ENCODE assay signal across 13 mouse cellular contexts in the genomic region with DNA sequence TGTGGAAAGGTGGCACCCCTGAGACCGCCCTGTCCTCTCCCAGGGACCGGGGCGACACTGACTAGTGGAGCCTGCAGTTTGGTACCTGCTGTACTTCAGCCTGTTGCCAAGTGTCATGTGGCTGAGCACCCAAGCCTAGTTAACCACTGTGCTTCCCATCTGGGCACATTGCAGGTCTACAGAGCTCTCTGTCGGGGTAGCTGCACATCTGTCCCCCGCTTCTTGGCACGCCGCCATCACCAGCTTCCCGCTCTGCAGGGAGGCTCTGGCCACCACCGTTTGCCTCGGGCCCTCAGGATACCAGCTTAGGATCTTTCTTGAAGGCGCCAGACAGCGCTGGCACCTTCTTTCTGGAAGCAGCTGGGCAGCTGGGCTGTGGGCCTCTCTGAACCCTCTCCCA. TPM values are rescaled to one million over a fixed set of nuclear protein-coding genes. Genes with fewer than 3 reads are reported as not detected.
DNase-seq lines count a peak whose midpoint lies in the region; ATAC-seq lines count a peak whose summit lies in the region.
"Had no signal": no experiment of that assay in that cellular context is flagged by ENCODE, and none has a peak within 500 bp of the region (broad histone marks: within the 10 kb centered on the region; RNA-seq: fewer than 3 reads in every experiment).

No protein-coding gene starts in this region.

- WGBS in heart, embryonic 13.5 days, result 53% methylated on average over 12 of the region's 12 CpGs
- WGBS in heart, embryonic 12.5 days, result 51% methylated on average over 12 of the region's 12 CpGs
- WGBS in neural tube, embryonic 13.5 days, result 51% methylated on average over 12 of the region's 12 CpGs

- no peaks in the 10 kb centered on the region for H3K9me3 ChIP-seq in heart, embryonic 13.5 days
- peaks cover 7% of the 10 kb centered on the region; the same call in 1 of the 2 replicates for H3K9me3 ChIP-seq in heart, embryonic 12.5 days (replicated peaks)
- no peaks in the 10 kb centered on the region for H3K9me3 ChIP-seq in neural tube, embryonic 13.5 days

- H3K4me2 ChIP-seq in heart, embryonic 13.5 days, result peak overlapping the region; percentile 16
- H3K4me2 ChIP-seq in heart, embryonic 12.5 days, result no peak overlapping the region
- peak overlapping the region; percentile 30 for H3K4me2 ChIP-seq in neural tube, embryonic 13.5 days

- peaks cover 12% of the 10 kb centered on the region; the same call in 1 of the 2 replicates for H3K36me3 ChIP-seq in heart, embryonic 13.5 days
- peaks cover 4% of the 10 kb centered on the region; the same call in 1 of the 2 replicates for H3K36me3 ChIP-seq in heart, embryonic 12.5 days
- peaks cover 4% of the 10 kb centered on the region; the same call in 1 of the 2 replicates for H3K36me3 ChIP-seq in neural tube, embryonic 13.5 days
- H3K36me3 ChIP-seq: G1E had no signal

- no peak overlapping the region for H3K4me3 ChIP-seq in heart, embryonic 13.5 days
- H3K4me3 ChIP-seq in heart, embryonic 12.5 days, result no peak overlapping the region
- no peak overlapping the region for H3K4me3 ChIP-seq in neural tube, embryonic 13.5 days
- H3K4me3 ChIP-seq: erythroblast, embryonic 14.5 days had no signal

- intact Hi-C loops in heart, postnatal 10 days (cut with DNase I), result no loop called here

- H3K27ac ChIP-seq in heart, embryonic 13.5 days (replicated peaks), result no peak overlapping the region
- no peak overlapping the region for H3K27ac ChIP-seq in heart, embryonic 12.5 days (ENCODE audit: poor library complexity, severe bottlenecking)
- H3K27ac ChIP-seq in neural tube, embryonic 13.5 days (replicated peaks), result 0 out of 2 replicates have a peak overlapping the region, but pooled peaks have one; percentile 18

- H3K4me1 ChIP-seq in heart, embryonic 13.5 days, result peaks cover 58% of the 10 kb centered on the region
- H3K4me1 ChIP-seq in heart, embryonic 12.5 days (replicated peaks), result peaks cover 60% of the 10 kb centered on the region
- H3K4me1 ChIP-seq in neural tube, embryonic 13.5 days (replicated peaks), result peaks cover 61% of the 10 kb centered on the region

- ATAC-seq in heart, embryonic 13.5 days (ENCODE audit: extremely low read depth, insufficient number of reproducible peaks, low FRiP score, low TSS enrichment), result no peak
- ATAC-seq in heart, embryonic 12.5 days (ENCODE audit: insufficient number of reproducible peaks, low FRiP score), result no peak
- no peak for ATAC-seq in neural tube, embryonic 13.5 days (ENCODE audit: low read depth)

- DNase-seq in right cerebral cortex, adult 18-20 months, result peak; percentile 58
- no peak for DNase-seq in right cerebral cortex, postnatal 25 days
- peak; percentile 52 to 62 for DNase-seq in heart, postnatal 10 days
- DNase-seq in frontal cortex, postnatal 10 days (ENCODE audit: low spot score in 2 of 2), result no peak
- DNase-seq in urinary bladder, postnatal 14 days (ENCODE audit: low spot score), result no peak
- DNase-seq: thymus, adult 18-20 months had no signal

- H3K9ac ChIP-seq in heart, embryonic 13.5 days, result peak overlapping the region; percentile 54
- H3K9ac ChIP-seq in heart, embryonic 12.5 days, result no peak overlapping the region
- H3K9ac ChIP-seq in neural tube, embryonic 13.5 days, result peak overlapping the region; percentile 22; the same call in 1 of the 2 replicates

- peaks cover 30% of the 10 kb centered on the region for H3K27me3 ChIP-seq in heart, embryonic 13.5 days (replicated peaks)
- peaks cover 17% of the 10 kb centered on the region for H3K27me3 ChIP-seq in heart, embryonic 12.5 days (replicated peaks)
- H3K27me3 ChIP-seq in neural tube, embryonic 13.5 days, result peaks cover 22% of the 10 kb centered on the region

RNA-seq across cellular contexts. Expression of a gene that starts 6.2 kb away (rescaled TPM):
- polyA plus RNA-seq in heart, embryonic 13.5 days (2015; fragmentation: Nextera tagmentation; extraction: Ambion mirVana), result 8.5 and 8.6 TPM in 2 replicates
- 14.0 and 15.3 TPM in 2 replicates for polyA plus RNA-seq in heart, embryonic 12.5 days (2016; fragmentation: Nextera tagmentation; extraction: Ambion mirVana)
- 10 to 100 TPM; 32.6 to 34.6 TPM for total RNA-seq in heart, postnatal 10 days (2021)
- polyA plus RNA-seq in neural tube, embryonic 13.5 days (2015; fragmentation: Nextera tagmentation; extraction: Ambion mirVana), result 17.0 and 17.1 TPM in 2 replicates

RNA-seq across cellular contexts. Expression of a gene that starts 57.2 kb away (rescaled TPM):
- not detected in 2 replicates for polyA plus RNA-seq in heart, embryonic 13.5 days (2015; fragmentation: Nextera tagmentation; extraction: Ambion mirVana)
- polyA plus RNA-seq in heart, embryonic 12.5 days (2016; fragmentation: Nextera tagmentation; extraction: Ambion mirVana), result not detected in 2 replicates
- total RNA-seq in heart, postnatal 10 days (2021), result not detected
- 2.3 and 2.7 TPM in 2 replicates for polyA plus RNA-seq in neural tube, embryonic 13.5 days (2015; fragmentation: Nextera tagmentation; extraction: Ambion mirVana)
- total RNA-seq: G1E; neutrophil, adult 5-6 weeks had no signal
- polyA plus RNA-seq: erythroblast, embryonic 14.5 days; G1E; liver, embryonic 16.5 days had no signal

Comparison
In these comparisons a context has a peak if more than half of its experiments do, and no peak if none do; other contexts are left out.
1. DNase-seq: peak in right cerebral cortex, adult 18-20 months (single experiment) and heart, postnatal 10 days (2 of 2); none in right cerebral cortex, postnatal 25 days (single experiment), frontal cortex, postnatal 10 days (0 of 2) and urinary bladder, postnatal 14 days (single experiment).